Mouse (Mus musculus) frontal cortex, postnatal 25 days (tissue): ENCODE measurements around the gene Taf4.
A peak's percentile ranks its signal among the peaks of the same experiment; 100 is the strongest.

Experiments used
- DNase-seq, 2 experiments: peaks; one replicate each; pipeline ENCODE4 v3.0.0; 2022; ENCODE audit warnings: low spot score in 2 of 2

Gene Taf4

GRCm38 (mm10) chr2:179976628-179977343 is at the start of gene Taf4:
Taf4 (minus strand) TSS chr2:179976646.
- DNase-seq: peak; percentile 77 to 87

GRCm38 (mm10) chr2:180025861-180026200 is 49.4 kb upstream of the Taf4 start:
- no peak for DNase-seq

- peak in 1 of 2 experiments; percentile 26 for DNase-seq
These were observed 48.9 kb upstream of the Taf4 start for GRCm38 (mm10) chr2:180025135-180025860.

GRCm38 (mm10) chr2:180024401-180025098 is 48.1 kb upstream of the Taf4 start, which contains the start of gene Lsm14b:
Lsm14b (plus strand) TSS chr2:180024987.
- DNase-seq: peak; percentile 97 to 98

DNA sequence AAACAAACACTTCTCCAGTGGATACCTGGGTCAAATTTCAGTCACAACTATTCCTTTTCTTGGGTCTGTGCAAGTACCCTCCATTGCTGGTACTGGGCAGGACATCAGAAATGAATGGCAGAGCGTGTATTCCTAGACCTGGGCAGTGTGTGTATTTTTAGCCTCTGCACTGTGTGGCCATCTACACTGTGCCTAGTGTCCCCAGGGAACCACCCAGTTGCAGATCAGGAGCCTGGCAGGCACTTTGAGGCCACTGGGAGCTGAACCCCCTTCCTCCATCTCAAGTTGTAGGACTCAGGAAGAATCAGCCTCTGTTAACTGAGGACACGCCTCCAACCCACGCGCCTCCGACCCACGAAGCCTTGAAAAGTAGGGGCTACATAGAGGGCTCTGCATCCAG is 46.3 kb upstream of the Taf4 start:
- DNase-seq: no peak

GRCm38 (mm10) chr2:180020919-180021318 is 44.5 kb upstream of the Taf4 start:
- DNase-seq: no peak

DNA sequence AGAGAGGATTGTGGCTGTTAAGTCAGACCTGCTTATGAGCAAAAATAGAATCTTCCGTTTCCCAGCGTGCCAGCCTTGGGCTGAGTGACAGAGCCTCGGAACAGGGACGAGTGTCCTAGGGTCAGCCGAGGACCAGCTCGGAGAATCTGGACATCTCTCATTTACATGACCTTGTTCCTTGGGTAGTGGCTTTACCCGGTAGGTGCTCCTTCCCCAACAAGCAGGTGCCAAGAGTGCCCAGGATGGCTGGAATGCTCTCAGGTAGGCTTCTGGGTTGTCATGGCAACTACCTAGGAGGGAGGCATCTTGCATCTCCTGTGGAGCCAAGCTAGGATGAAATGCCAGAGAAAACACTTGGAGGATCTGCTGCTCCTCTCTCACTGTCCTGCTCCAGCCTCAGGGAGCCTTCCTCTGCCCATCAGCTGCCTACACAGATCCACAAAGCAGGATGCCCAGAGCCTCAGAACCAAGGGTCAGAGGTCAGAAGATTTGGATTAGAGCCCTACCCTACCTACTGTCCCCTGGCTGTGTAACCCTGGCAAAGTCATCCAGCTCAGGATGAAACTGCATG is 43.7 kb upstream of the Taf4 start:
- DNase-seq: no peak

GRCm38 (mm10) chr2:180018573-180018972 is 42.1 kb upstream of the Taf4 start:
- DNase-seq: no peak

DNA sequence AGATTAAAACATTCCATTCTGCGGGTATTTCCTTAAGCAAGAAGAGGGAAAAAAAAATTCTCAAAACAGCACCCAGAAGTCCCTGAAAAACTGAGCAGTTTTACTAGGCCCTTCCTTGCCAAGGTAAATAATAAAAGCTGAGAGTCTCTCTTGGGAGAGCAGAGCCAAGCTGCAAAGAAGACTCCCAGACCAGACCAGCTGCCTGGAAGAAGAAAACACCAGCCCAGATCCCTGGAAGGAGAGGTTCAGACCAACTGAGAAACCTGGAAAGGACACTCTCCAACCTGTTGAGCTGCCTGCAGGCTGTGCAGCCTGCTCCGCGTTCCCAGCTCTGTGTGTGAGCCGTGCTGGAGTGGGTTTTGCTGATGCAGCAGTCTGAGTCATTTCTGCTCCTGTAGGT is 41.2 kb upstream of the Taf4 start:
- no peak for DNase-seq

GRCm38 (mm10) chr2:180013686-180014085 is 37.2 kb upstream of the Taf4 start:
- no peak for DNase-seq

DNA sequence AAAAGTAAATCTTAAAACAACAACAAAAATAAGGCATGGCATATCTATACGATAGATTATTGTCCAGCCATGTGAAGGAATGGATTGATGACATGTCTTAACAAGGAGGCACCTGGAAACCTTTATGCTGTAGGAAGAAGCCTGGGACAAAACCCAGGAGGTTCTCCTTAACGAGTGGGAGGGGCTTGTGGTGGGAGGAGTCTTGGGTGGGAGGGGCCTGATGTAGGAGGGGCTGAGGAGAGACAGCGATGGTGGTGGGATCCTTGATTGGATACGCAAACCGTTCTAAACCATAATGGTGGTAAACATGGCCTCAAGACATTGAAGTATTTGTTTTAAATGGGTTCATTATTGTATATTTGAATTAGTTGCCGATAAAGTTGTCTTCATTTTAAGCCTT is 34.9 kb upstream of the Taf4 start:
- DNase-seq: no peak

- DNase-seq: no peak
These were observed 34.2 kb upstream of the Taf4 start for GRCm38 (mm10) chr2:180010686-180011085.

DNA sequence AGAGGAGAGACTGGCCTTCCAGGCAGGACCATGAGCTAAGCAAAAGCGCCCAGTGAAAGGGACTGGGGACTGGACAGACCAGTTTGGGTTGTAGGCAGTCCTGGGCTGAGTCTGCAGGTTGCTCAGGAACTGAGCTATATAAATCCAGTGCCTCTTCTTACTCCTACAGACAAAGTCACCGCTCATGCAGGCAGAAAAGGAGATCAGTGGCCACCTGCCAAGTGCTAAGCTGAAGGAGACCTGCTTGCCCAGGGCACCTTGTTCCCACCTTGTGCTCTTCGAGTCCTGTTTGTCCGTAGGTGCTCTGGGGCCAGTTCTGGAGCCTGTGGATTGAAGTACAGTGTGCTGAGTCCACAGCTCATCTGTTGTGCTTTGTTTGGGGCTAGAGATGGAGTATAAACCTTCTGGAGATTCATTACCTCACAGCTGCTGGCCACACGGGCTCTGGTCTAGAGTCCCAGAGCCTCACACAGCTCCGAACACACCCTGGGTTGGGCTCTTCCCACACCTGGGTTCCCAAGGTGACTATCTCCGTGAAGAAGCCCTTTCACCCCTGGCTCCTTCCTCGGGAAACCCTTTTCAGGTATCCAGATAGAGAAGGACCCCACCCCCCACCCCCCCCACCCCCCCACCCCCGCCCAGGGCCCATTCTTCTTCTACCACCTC is 30.0 kb upstream of the Taf4 start:
- no peak for DNase-seq

DNA sequence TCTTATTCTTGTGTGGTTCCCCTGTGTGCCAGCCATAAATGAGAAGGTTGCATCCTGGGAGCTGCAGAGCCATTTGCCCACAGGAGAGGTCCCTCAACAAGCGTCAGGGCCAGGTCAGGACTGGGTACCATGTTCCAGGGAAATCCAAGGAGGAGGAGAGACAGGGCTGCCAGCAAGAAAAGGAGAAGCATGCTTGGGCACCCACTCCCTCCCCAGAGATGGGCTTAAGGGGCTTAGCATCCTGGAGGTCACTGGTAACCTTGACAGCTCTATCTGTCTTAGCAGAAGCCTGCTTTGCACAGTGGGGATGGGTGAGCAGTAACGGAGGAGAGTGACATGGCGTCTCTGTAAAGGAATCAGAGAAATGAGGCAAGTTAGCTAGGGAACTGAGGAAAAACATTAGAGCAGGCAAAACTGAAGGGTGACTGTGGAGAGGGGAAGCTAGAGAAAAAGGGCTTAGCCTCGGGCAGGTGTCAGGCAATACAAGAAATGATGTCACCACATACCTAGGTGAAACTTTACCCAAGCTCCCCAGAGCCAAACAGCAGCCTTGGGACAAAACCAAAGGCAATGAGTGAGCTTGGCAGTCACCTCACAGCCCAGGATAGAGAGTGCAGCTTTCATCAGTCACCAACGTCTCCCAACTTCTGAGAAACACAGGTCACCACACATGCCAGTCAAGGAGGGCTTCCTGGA is 29.4 kb upstream of the Taf4 start:
- no peak for DNase-seq

DNA sequence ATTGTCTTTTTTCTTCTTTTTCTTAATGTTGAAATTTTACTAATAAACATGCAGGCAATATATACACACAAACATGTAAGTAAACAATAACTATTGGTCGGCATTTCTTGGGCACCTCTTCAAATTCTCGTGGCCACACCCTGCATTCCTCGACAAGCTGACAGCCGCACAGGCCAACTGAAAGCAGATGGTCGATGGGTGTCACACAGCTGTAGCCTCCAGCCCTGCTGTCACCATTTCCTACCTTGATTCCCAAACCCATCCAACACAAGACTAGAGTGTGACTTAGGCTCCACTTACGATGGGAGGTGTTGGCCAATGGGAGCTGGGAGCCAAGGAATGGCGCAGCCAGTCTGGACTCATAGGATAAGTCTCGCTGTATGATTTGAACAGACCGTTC is 25.2 kb upstream of the Taf4 start:
- DNase-seq: no peak

- DNase-seq: no peak
These were observed 22.0 kb upstream of the Taf4 start for GRCm38 (mm10) chr2:179998431-179998830.

- no peak for DNase-seq
These were observed 16.6 kb upstream of the Taf4 start for GRCm38 (mm10) chr2:179993071-179993470.

GRCm38 (mm10) chr2:179989098-179989497 is 12.7 kb upstream of the Taf4 start:
- DNase-seq: no peak

DNA sequence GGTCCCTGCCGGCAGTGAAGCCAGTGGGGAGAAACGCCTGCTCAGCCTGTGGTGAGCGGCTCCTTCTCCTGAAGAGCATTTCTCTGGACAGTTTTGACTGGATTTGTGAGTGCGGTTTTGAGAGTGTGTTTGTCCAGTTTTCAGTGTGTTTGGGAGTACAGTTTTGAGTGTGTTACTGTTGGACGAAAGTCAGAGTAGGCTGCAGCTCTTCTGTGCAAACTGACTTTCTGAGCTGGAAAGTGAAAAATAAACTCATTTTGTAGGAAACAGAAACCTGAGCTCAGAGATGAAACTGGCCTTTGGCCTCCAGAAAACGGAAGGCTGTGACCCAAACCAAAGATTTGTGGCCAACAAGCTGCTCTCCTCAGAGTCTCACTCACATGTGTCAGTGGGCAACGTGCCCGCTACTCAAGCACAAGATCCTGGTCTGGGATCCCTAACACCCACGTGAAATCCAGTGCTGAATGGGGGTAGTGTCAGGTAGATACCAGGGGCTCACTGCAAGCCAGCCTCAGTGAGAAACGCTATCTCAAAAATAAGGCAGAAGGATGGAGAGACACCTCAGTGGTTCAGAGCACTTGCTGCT is 10.1 kb upstream of the Taf4 start:
- DNase-seq: no peak

DNA sequence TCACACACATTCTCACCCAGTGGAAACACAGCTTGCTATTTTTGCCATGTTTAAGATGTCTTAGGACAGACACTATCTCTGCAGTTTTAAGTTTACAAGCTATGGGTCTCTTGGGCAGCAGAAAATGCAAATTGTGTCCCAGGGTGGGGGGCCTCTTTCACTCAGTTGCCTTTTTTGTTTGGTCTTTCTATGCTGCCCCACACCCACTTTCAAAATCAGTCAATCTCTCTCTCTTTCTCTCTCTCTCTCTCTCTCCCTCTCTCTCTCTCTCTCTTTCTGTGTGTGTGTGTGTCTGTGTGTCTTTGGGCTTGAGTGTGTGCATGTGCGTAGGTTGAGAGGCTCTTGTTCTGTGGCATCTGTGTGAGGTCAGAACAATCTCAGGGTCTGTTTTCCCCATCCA is 9.2 kb upstream of the Taf4 start:
- no peak for DNase-seq

DNA sequence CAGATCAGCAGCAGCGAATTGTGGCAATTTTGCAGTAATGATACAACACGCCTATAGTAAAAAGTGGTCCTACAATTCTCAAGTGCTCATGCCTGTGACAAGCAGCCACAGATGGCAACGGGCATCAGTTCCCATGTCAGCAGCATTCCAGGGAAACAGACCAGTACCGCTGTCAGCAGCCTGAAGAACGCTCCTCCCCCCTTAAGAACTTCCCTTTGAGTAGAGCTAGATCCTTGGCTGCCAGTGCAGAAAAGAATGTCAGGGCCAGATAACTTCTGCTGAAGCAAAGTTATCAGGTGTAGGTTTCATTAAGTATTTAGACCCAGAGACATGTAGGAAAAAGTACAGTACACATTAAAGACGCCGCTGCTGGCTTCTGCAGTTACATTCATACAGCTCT is 8.4 kb upstream of the Taf4 start:
- DNase-seq: no peak
